Mouse (Mus musculus): ENCODE results near the gene Accsl. TPM values are rescaled to one million over a fixed set of nuclear protein-coding genes. Genes with fewer than 3 reads are reported as not detected.

Accsl gene
- polyA plus RNA-seq, 1 experiment from 2014 or later, result not detected

- no peak overlapping the region for H3K4me2 ChIP-seq (replicated peaks; ENCODE audit: low read depth)
- H3K4me3 ChIP-seq (ENCODE audit: low read depth, low read length), result no peak overlapping the region
- H3K27me3 ChIP-seq (replicated peaks; ENCODE audit: control insufficient read depth, insufficient read depth, low read length), result no peaks in the 10 kb centered on the region
- no peak overlapping the region for H3K27ac ChIP-seq (ENCODE audit: low read depth, low read length)
- no peak overlapping the region for H3K9ac ChIP-seq (ENCODE audit: low read depth, low read length)
- ATAC-seq, result no peak
- no peaks in the 10 kb centered on the region for H3K36me3 ChIP-seq (ENCODE audit: control insufficient read depth, insufficient read depth)
- H3K9me3 ChIP-seq (ENCODE audit: control insufficient read depth), result no peaks in the 10 kb centered on the region
- H3K4me1 ChIP-seq (replicated peaks; ENCODE audit: control insufficient read depth, insufficient read depth, low read length), result no peaks in the 10 kb centered on the region
- no peak for TF ChIP-seq CTCF (IDR thresholded peaks at IDR 0.05; ENCODE audit: low read depth)
- 66% methylated on average over 8 of the region's 8 CpGs for WGBS
Measured at GRCm38 (mm10) chr2:93880450-93880849, 11.5 kb upstream of the Accsl start.

- 55% methylated on average over 5 of the region's 5 CpGs for WGBS
- Histone ChIP-seq H3K27ac (ENCODE audit: low read depth, low read length) (no peak overlapping the region), H3K36me3 (ENCODE audit: control insufficient read depth, insufficient read depth) (no peaks in the 10 kb centered on the region), H3K27me3 (replicated peaks; ENCODE audit: control insufficient read depth, insufficient read depth, low read length) (no peaks in the 10 kb centered on the region), H3K9ac (ENCODE audit: low read depth, low read length) (no peak overlapping the region), H3K4me1 (replicated peaks; ENCODE audit: control insufficient read depth, insufficient read depth, low read length) (no peaks in the 10 kb centered on the region), H3K9me3 (ENCODE audit: control insufficient read depth) (no peaks in the 10 kb centered on the region), H3K4me3 (ENCODE audit: low read depth, low read length) (no peak overlapping the region), H3K4me2 (replicated peaks; ENCODE audit: low read depth) (no peak overlapping the region)
- ATAC-seq, result no peak
- TF ChIP-seq CTCF (IDR thresholded peaks at IDR 0.05; ENCODE audit: low read depth), result no peak
Measured at GRCm38 (mm10) chr2:93877005-93877404, 8.0 kb upstream of the Accsl start.

- Histone ChIP-seq H3K9ac (ENCODE audit: low read depth, low read length) (no peak overlapping the region), H3K36me3 (ENCODE audit: control insufficient read depth, insufficient read depth) (no peaks in the 10 kb centered on the region), H3K9me3 (ENCODE audit: control insufficient read depth) (no peaks in the 10 kb centered on the region), H3K4me2 (replicated peaks; ENCODE audit: low read depth) (no peak overlapping the region), H3K4me3 (ENCODE audit: low read depth, low read length) (no peak overlapping the region), H3K27me3 (replicated peaks; ENCODE audit: control insufficient read depth, insufficient read depth, low read length) (no peaks in the 10 kb centered on the region), H3K4me1 (replicated peaks; ENCODE audit: control insufficient read depth, insufficient read depth, low read length) (no peaks in the 10 kb centered on the region), H3K27ac (ENCODE audit: low read depth, low read length) (no peak overlapping the region)
- TF ChIP-seq CTCF (IDR thresholded peaks at IDR 0.05; ENCODE audit: low read depth), result no peak
- no peak for ATAC-seq
- 91% methylated on average over 3 of the region's 3 CpGs for WGBS
Measured at GRCm38 (mm10) chr2:93874606-93875005, 5.6 kb upstream of the Accsl start.

DNA sequence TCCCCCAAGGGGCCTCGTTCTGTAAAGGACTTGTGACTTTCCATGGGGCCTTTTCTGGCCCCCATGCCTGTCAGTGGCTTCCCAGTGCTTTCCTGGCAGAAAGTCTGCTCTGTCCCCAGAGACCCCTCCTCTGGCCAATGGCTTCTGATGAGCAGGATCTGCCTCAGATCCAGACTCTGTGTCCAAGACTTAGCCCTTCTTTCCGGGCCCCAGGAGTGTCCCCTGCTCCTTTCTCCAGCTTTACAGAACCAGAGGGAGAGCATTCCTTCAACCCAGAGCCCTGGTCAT, 5.2 kb upstream of the Accsl start:
- ATAC-seq, result no peak
- Histone ChIP-seq H3K4me1 (replicated peaks; ENCODE audit: control insufficient read depth, insufficient read depth, low read length) (no peaks in the 10 kb centered on the region), H3K4me3 (ENCODE audit: low read depth, low read length) (no peak overlapping the region), H3K36me3 (ENCODE audit: control insufficient read depth, insufficient read depth) (no peaks in the 10 kb centered on the region), H3K27me3 (replicated peaks; ENCODE audit: control insufficient read depth, insufficient read depth, low read length) (no peaks in the 10 kb centered on the region), H3K9me3 (ENCODE audit: control insufficient read depth) (no peaks in the 10 kb centered on the region), H3K27ac (ENCODE audit: low read depth, low read length) (no peak overlapping the region), H3K9ac (ENCODE audit: low read depth, low read length) (no peak overlapping the region), H3K4me2 (replicated peaks; ENCODE audit: low read depth) (no peak overlapping the region)
- no peak for TF ChIP-seq CTCF (IDR thresholded peaks at IDR 0.05; ENCODE audit: low read depth)
- WGBS, result 31% methylated on average over 2 of the region's 2 CpGs

GRCm38 (mm10) chr2:93873449-93874226, 4.7 kb upstream of the Accsl start:
- no peak for ATAC-seq
- no peak overlapping the region for H3K9ac ChIP-seq (ENCODE audit: low read depth, low read length)
- no peak overlapping the region for H3K4me2 ChIP-seq (replicated peaks; ENCODE audit: low read depth)
- H3K4me1 ChIP-seq (replicated peaks; ENCODE audit: control insufficient read depth, insufficient read depth, low read length), result no peaks in the 10 kb centered on the region
- no peak for TF ChIP-seq CTCF (IDR thresholded peaks at IDR 0.05; ENCODE audit: low read depth)
- no peaks in the 10 kb centered on the region for H3K9me3 ChIP-seq (ENCODE audit: control insufficient read depth)
- whole genome bisulfite sequencing, result 17% methylated on average over 12 of the region's 12 CpGs
- H3K27me3 ChIP-seq (replicated peaks; ENCODE audit: control insufficient read depth, insufficient read depth, low read length), result no peaks in the 10 kb centered on the region
- no peak overlapping the region for H3K4me3 ChIP-seq (ENCODE audit: low read depth, low read length)
- H3K27ac ChIP-seq (ENCODE audit: low read depth, low read length), result no peak overlapping the region
- no peaks in the 10 kb centered on the region for H3K36me3 ChIP-seq (ENCODE audit: control insufficient read depth, insufficient read depth)

DNA sequence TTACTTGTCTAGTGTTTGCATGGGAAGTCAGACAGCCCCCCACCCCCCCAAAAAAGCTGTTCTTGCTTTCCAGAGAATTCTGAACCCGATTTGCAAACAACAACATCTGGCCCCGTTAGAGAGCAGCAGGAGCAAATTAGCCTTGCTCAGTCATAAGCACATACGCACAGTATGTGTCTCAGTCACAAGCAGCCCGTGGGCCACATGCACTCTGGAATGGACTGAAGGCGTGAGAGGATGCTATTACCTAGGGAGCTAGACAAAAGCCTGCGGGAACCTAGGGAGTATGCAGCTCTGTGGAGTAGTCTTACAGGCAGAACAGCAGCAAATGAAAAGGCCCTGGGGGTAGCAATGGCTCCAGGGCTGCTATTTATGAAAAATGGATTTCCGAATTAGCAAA, 3.3 kb upstream of the Accsl start:
- no peak overlapping the region for H3K4me3 ChIP-seq (ENCODE audit: low read depth, low read length)
- TF ChIP-seq CTCF (IDR thresholded peaks at IDR 0.05; ENCODE audit: low read depth), result no peak
- no peak overlapping the region for H3K27ac ChIP-seq (ENCODE audit: low read depth, low read length)
- no peaks in the 10 kb centered on the region for H3K36me3 ChIP-seq (ENCODE audit: control insufficient read depth, insufficient read depth)
- no peaks in the 10 kb centered on the region for H3K27me3 ChIP-seq (replicated peaks; ENCODE audit: control insufficient read depth, insufficient read depth, low read length)
- no peak overlapping the region for H3K4me2 ChIP-seq (replicated peaks; ENCODE audit: low read depth)
- WGBS, result 83% methylated on average over 7 of the region's 7 CpGs
- no peaks in the 10 kb centered on the region for H3K4me1 ChIP-seq (replicated peaks; ENCODE audit: control insufficient read depth, insufficient read depth, low read length)
- H3K9me3 ChIP-seq (ENCODE audit: control insufficient read depth), result no peaks in the 10 kb centered on the region
- H3K9ac ChIP-seq (ENCODE audit: low read depth, low read length), result no peak overlapping the region
- ATAC-seq, result no peak
